Mouse (Mus musculus): ENCODE measurements at regions not wholly inside any gene's neighbourhood (a gene's known extent, or its start where the extent isn't known, plus 50 kb on each side); places are given as distances from the start of the nearest gene placed in this dataset.
A peak's percentile ranks its signal among the peaks of the same experiment; 100 is the strongest.

GRCm38 (mm10) chr9:69705942-69706341 is 54.8 kb downstream of the Foxb1 start:
- DNase-seq (ENCODE audit: low spot score) = no peak

DNA sequence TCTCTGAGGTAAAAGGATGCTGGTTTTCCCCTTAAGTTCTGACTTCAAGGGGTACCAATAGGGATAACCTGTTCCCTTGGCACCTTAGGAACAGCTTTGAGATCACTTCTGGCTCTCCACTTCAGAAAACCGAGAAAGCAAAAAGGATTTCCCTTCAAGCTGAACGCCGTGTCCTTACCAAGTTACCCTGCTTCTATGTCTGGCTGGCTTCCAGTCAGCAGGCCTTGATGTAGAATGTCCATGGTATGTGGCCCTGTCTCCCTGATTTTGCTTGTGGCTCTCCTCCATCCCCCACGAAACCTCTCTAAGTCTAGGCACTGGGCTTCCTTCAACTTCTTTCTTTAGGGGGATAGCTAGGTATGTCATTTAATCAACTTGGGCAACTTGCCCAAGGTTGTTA is 55.7 kb downstream of the Foxb1 start:
- DNase-seq (ENCODE audit: low spot score) = no peak

DNA sequence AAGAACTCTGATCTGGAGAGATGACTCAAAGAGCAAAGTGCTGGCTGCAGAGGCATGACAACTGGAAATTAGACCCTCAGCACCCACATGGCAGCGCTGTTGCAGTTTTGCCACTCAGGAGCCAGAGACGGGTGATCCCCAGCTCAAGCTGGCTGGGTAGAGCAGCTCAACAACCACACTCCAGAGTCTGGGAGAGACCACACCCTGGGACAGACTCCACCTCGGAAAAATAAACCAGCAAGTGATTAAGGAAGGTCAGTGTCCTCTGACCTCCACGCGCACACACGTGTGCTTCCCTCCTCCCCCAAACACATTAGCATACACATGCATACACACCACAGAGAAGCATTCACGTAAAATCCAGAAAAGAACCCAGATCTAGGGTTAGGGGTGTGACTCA is 57.0 kb downstream of the Foxb1 start:
- DNase-seq (ENCODE audit: low spot score) = no peak

DNA sequence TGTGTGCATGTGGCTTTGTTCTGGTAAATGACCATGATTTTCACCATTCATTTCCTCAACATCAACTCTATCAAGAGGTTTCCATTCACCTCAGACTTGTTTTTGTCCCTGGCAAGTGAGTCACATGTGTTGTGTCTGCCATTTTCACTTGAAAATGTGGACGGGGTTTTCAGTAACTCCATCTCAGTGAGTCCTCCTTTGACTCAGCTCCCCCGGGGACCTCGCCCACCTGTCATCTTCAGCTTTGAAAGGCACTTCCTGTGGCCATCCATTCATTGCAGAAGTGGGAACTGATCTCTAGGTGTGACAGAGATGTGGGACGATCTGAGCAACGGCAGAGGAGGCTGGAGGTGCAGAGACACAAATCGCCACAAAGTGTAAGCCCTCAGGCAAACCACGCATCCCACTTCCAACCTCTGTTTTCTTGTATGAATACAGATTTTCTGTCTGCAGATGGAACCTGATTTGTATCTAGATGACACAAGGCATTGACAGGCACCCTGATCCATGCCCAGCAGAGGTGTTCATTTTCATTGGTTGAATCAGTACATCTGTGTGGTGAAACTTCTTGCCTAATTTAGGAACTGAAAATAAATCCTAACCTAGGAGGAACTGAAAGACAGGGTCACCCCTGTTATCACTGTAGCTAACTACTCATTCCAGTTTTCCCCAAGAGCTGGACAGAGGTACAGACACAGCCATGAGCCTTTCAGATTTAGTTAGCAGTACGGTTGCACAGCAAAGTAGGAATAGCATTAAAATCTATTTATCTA is 58.4 kb downstream of the Foxb1 start:
- DNase-seq (ENCODE audit: low spot score) = no peak

GRCm38 (mm10) chr9:69700696-69701095 is 60.0 kb downstream of the Foxb1 start:
- DNase-seq (ENCODE audit: low spot score) = no peak

- no peak for DNase-seq (ENCODE audit: low spot score)
Observed at GRCm38 (mm10) chr9:69691756-69692155, 69.0 kb downstream of the Foxb1 start.

DNA sequence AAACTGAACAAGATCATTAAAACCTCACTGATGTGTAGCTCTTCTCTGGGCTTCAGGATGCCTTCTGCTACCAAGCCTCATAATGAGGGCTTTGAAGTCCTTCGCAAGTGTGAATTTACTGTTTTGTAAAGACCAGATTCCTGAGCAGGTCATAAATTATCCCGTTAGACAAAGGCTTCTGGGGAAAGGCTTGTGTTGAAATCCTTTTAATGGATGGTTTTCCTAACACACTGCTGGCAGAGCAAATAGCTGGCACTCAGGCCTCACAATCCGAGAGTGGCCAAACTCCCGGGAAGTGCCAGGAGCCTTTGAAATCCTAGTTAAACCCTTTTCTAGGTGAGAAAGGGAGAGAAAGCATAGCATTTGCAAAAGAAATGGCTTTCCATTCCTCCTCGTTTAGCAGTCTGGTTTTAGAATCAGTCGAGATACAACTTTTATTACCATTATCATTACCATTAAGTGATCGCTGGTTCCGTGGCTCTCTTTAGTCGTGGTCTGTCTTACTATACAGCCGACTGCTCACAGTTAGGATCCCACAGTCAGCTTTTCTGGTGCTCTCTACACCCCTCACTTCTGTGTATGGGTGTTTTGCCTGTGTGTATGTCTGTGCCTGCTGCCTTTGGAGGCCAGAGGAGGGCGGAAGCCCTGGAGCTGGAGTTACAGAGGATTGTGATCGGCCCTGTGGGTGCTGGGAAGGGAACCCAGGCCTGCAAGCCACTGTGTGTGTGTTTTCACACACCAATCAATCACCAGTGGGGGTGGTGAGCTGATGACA is 73.2 kb downstream of the Foxb1 start:
- DNase-seq (ENCODE audit: low spot score) = peak; percentile 2

DNA sequence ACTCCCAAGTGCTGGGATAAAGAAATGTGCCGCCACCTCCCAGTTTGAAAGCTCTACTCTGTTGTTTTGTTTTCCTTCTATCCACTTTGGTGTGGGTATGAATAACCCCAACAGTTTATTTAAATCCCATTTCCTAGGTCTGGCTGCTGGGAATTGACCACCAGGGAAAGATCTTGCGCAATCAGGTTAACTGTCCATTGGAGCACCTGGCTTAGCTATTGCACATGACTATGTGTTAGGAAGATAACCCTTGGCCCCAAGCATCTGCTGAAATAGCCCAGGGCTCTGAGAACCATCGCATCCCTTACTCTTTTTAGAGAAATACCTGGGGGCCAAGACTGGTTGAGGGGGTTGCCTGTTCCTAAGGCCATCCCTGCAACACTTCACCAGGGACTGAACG is 74.0 kb downstream of the Foxb1 start:
- DNase-seq (ENCODE audit: low spot score) = no peak

DNA sequence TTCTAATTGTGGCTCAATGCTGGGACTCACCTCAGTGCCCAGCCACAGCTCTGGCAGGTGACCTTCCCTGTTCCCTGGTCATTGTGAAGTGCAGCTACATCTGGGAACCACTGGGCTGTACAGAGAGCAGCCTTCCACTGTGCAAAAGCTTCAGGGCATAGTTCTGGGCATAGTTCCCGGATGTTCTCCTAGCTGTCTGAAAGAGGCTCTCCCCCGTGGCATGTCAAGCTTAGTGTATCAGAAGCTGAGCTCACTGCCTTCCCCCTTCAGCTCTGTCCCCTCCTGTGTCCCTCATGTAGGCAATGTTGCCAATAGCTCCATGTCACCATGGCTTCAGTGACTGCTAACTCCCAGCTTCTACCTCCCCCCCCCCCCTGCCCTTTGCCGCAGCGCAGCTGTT is 75.1 kb downstream of the Foxb1 start:
- no peak for DNase-seq (ENCODE audit: low spot score)

GRCm38 (mm10) chr9:69681372-69682213 is 79.1 kb downstream of the Foxb1 start:
- no peak for DNase-seq (ENCODE audit: low spot score)

- DNase-seq (ENCODE audit: low spot score) = no peak
Observed at GRCm38 (mm10) chr9:69678634-69679033, 82.1 kb downstream of the Foxb1 start.

DNA sequence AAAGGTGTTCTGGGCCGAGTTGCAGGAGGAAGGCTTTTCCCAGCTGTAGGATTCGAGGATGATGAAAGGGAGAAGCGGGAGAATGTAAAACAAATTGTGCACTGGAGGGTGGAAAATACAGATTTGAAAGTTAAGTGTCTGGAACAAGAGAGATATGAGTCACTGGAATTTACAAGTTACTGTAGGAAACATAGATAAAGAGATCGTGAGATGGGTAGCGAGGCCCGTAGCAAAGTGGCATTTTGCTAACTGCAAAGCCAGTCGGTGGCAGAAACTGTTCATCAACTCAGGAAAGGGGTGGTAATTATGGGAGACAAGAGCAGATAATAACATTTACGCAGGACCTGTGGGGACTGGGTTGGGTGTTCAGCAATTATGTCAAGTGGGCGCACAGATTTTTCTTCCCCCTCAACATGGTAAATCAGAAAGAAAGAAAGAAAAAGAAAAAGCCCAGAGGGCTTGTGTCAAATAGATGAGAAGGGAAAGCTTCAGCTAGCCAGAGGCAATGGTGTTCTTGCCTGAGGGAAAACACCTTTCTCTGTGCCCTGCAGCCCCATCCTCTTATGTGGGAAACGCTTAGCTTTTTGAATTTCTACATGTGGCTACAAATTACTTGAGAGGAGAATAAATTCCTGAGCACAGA is 87.2 kb downstream of the Foxb1 start:
- no peak for DNase-seq (ENCODE audit: low spot score)

DNA sequence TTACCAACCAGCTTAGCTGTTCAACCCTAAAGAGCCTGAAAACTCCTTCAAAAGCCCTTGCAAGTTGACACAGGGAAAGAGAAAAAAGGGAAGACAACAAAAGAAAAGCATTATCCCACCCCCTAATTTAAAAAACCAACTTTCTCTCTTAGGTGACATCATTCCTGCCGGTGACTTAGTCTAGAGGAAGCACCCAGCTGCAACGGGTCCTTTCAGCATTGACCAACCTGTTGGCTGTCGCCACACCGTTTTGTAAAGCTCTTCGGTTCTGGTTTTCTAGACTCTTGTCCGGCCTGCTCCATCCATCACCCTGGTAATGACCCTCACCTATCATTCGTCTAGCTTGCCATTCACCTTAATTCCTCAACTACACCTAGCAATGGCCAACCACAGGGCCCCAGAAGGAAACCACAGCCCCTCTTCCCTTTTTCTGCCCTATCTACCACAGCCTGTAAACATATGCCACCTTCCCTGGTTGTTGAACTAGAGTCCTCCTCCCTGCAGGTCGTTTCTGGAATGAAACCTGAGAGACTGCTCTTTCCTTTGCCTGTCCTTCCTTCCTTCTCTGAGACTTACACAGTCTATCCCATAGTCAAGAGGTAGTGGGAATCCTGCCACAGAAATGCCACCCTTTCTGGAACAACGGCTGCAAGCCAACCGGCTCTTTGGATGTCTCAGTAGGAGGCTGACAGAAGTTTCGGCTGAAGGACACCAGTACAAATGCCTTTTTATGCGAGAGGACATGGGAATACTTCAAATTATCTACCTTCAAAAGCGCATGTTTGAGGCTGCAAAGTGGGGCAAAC is 87.9 kb downstream of the Foxb1 start:
- DNase-seq (ENCODE audit: low spot score) = no peak

GRCm38 (mm10) chr9:69671199-69671598 is 89.5 kb downstream of the Foxb1 start:
- DNase-seq (ENCODE audit: low spot score) = no peak

- no peak for DNase-seq (ENCODE audit: low spot score)
Observed at GRCm38 (mm10) chr9:69670551-69671044, 90.1 kb downstream of the Foxb1 start.

DNA sequence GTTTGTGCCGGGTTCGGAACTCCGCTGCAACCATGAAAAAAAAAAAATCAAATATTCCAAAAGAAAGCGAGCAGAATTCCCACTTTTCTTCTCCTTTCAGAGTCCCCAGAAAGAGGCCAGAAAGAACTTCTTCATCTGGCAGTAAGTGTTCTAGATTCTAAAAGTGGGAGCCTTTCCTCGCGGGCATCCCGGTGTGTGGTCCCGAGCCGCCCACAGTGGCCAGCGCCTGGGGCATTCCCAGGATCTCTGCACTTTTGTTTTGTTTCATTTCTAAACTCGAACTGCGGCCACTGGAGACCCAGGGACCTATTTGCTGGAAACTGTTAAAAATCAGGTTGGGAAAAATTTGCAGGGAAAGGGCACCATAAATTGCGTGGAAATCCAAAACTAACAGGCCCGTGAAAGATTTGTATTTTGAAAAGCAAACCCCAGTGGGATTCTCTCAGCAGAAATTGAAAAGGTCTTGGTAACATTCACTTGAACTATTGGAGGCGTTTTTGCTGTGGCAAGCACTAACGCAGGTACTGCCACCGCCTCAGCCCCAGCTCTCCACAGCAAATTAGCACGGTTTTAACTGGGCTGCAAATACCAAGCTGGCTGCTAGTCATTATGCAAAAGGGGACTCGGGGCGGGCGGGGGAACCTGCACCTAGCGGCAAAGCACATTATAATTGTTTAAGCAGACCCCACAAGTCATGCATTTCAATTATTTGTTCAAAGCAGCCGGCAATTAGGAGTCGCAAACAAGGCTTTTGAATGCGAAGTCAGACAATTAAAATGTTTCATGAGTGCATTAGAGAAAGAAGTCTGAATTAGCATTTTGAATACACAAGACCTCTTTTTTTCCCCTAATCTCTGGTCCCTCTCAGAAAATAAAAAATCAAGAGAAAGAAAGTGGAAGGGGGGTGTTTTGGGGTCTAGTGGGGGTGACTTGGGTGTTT is 90.9 kb downstream of the Foxb1 start:
- DNase-seq (ENCODE audit: low spot score) = no peak

DNA sequence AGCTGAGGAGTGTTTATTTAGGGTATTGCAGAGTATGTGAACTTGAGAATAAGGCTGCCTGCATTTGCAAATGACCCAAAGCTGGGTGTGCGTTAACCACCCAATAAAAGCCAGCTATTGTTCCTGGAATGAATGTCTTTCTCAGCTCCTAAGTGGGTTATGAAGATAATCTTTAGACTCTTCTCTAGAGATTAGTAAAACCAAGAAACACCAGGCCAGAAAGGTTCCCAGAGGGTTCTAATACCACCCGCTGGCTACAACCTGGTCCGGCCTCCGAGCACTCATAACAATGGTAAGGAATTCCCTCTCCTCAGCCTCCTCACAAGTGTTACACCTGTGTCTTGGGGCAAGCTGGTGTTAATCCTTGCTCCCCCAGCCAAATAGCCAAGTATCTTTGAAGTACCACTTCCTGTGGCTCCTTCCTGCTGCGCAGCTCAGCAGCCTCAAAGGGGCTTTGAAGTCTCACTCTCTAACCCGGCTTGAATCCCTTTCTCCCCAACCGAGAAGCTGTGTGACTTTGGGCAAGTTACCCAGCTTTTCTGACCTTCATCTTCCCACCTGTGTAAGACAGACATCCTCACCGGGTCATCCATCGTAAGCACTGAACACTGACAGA is 92.2 kb downstream of the Foxb1 start:
- no peak for DNase-seq (ENCODE audit: low spot score)

DNA sequence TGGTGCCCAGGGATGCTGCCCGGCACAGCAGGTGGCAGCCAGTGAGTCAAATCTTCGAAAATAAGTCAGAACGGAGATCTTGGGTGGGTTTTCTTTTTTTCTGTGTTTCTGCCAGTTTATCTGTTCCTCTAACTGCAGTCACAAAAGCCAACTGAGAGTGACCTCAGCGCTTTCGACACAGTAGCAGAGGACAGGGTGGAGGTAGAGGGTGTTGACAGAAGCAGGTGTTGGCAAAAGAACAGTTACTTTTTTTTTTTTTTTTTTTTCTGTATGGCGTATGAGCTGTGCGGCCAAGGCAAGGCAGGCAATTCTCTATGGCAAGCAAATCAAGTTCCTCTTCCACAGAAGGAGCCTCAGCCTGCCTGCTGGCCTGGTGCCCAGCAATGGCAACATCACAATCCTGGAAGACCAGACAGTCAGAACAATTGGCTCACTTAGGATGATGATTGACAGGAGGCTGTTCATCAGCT is 93.6 kb downstream of the Foxb1 start:
- DNase-seq (ENCODE audit: low spot score) = peak; percentile 10

DNA sequence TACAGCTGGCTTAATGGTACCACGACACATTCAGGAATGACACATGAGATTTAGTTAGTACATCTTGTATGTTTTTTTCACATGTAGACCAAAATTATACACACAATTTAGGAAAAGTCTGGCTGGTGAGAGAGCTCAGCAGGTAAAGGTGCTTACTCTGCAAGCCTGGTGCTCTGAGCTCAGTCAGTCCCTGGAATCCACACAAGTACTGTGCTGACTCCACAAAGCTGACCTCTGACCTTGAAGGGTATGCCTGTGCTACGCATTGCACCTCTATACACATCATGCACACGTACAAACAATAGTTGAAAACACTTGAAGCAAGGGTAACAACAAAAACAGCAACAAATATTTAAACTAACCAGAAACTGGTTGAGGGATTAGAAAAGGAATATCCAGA is 96.5 kb downstream of the Foxb1 start:
- DNase-seq (ENCODE audit: low spot score) = no peak

Measured in adipocyte (in vitro differentiated cells).